ENCODE assay signal across 8 mouse cellular contexts in genomic region chr7:130691931-130692330, GRCm38 (mm10).
DNase-seq lines count a peak whose midpoint lies in the region; ATAC-seq and TF ChIP-seq lines count a peak whose summit lies in the region.

No protein-coding gene starts in this region.

- no peak for ATAC-seq in heart, embryonic 12.5 days (ENCODE audit: insufficient number of reproducible peaks, low FRiP score)
- peak; percentile 4; the same call in 1 of the 2 replicates for ATAC-seq in hindbrain, embryonic 11.5 days (ENCODE audit: low FRiP score)
- ATAC-seq in midbrain, embryonic 12.5 days (ENCODE audit: low FRiP score, low read depth) = no peak
- ATAC-seq in frontal cortex, adult (ENCODE audit: low TSS enrichment) = no peak

- H3K4me3 ChIP-seq in heart, embryonic 12.5 days = peak overlapping the region; percentile 59
- H3K4me3 ChIP-seq in cortical plate, adult 2 months (ENCODE audit: insufficient read depth, low read length) = peak overlapping the region; percentile 58; the same call in 1 of the 2 replicates
- H3K4me3 ChIP-seq in hindbrain, embryonic 11.5 days (ENCODE audit: low read depth, low read length) = no peak overlapping the region; the same call in 1 of the 2 replicates
- peak overlapping the region; percentile 57 for H3K4me3 ChIP-seq in midbrain, embryonic 12.5 days

- no peak for TF ChIP-seq POLR2A in cortical plate, adult 2 months (IDR thresholded peaks at IDR 0.05; ENCODE audit: extremely low read depth, insufficient read depth, low read length)

- no peaks in the 10 kb centered on the region; the same call in 1 of the 2 replicates for H3K36me3 ChIP-seq in heart, embryonic 12.5 days
- H3K36me3 ChIP-seq in hindbrain, embryonic 11.5 days (ENCODE audit: control insufficient read depth, insufficient read depth, low read length) = no peaks in the 10 kb centered on the region
- H3K36me3 ChIP-seq in midbrain, embryonic 12.5 days = no peaks in the 10 kb centered on the region

- peak overlapping the region; percentile 85 for H3K4me2 ChIP-seq in heart, embryonic 12.5 days
- no peak overlapping the region for H3K4me2 ChIP-seq in hindbrain, embryonic 11.5 days (replicated peaks; ENCODE audit: low read depth, low read length)
- H3K4me2 ChIP-seq in midbrain, embryonic 12.5 days (replicated peaks) = peak overlapping the region; percentile 60

- no peak for TF ChIP-seq CTCF in cortical plate, adult 2 months (IDR thresholded peaks at IDR 0.05; ENCODE audit: extremely low read depth, insufficient read depth, low read length)

- peaks cover 82% of the 10 kb centered on the region for H3K4me1 ChIP-seq in heart, embryonic 12.5 days (replicated peaks)
- H3K4me1 ChIP-seq in cortical plate, adult 2 months (ENCODE audit: control insufficient read depth, insufficient read depth, low read length) = no peaks in the 10 kb centered on the region; the same call in none of the 2 replicates
- peaks cover 12% of the 10 kb centered on the region for H3K4me1 ChIP-seq in hindbrain, embryonic 11.5 days (replicated peaks; ENCODE audit: control insufficient read depth, insufficient read depth, low read length)
- peaks cover 51% of the 10 kb centered on the region for H3K4me1 ChIP-seq in midbrain, embryonic 12.5 days

- H3K27me3 ChIP-seq in heart, embryonic 12.5 days (replicated peaks) = no peaks in the 10 kb centered on the region
- no peaks in the 10 kb centered on the region for H3K27me3 ChIP-seq in hindbrain, embryonic 11.5 days (ENCODE audit: control insufficient read depth, insufficient read depth, low read length)
- H3K27me3 ChIP-seq in midbrain, embryonic 12.5 days = no peaks in the 10 kb centered on the region

- no peak for DNase-seq in heart, postnatal 4 days
- peak; percentile 31 for DNase-seq in hindbrain, embryonic 11.5 days (ENCODE audit: low spot score)
- no peak for DNase-seq in urinary bladder, postnatal 14 days (ENCODE audit: low spot score)
- DNase-seq in cerebellum, adult 18-20 months = no peak

- no peaks in the 10 kb centered on the region for H3K9me3 ChIP-seq in heart, embryonic 12.5 days (replicated peaks)
- no peaks in the 10 kb centered on the region for H3K9me3 ChIP-seq in hindbrain, embryonic 11.5 days (ENCODE audit: control insufficient read depth, low read length)
- H3K9me3 ChIP-seq in midbrain, embryonic 12.5 days = no peaks in the 10 kb centered on the region

- 36% methylated on average over 2 of the region's 2 CpGs for WGBS in heart, embryonic 12.5 days
- 60% methylated on average over 2 of the region's 2 CpGs for WGBS in hindbrain, embryonic 11.5 days
- WGBS in midbrain, embryonic 12.5 days = 62% methylated on average over 2 of the region's 2 CpGs

- H3K9ac ChIP-seq in heart, embryonic 12.5 days = peak overlapping the region; percentile 77
- no peak overlapping the region; the same call in 1 of the 2 replicates for H3K9ac ChIP-seq in hindbrain, embryonic 11.5 days (ENCODE audit: low read depth, low read length)
- peak overlapping the region; percentile 91 for H3K9ac ChIP-seq in midbrain, embryonic 12.5 days (replicated peaks)

- peak overlapping the region; percentile 95 for H3K27ac ChIP-seq in heart, embryonic 12.5 days (ENCODE audit: poor library complexity, severe bottlenecking)
- H3K27ac ChIP-seq in cortical plate, adult 2 months (ENCODE audit: insufficient read depth, low read length) = no peak overlapping the region
- peak overlapping the region; percentile 97 for H3K27ac ChIP-seq in hindbrain, embryonic 11.5 days (ENCODE audit: low read depth, low read length)
- peak overlapping the region; percentile 96 for H3K27ac ChIP-seq in midbrain, embryonic 12.5 days (replicated peaks)
